Mouse (Mus musculus): ENCODE results near the gene Adgrg1. TPM values are rescaled to one million over a fixed set of nuclear protein-coding genes. Genes with fewer than 3 reads are reported as not detected.

Gene Adgrg1
- polyA plus RNA-seq, 1 experiment from 2014 or later = 140 TPM

DNA sequence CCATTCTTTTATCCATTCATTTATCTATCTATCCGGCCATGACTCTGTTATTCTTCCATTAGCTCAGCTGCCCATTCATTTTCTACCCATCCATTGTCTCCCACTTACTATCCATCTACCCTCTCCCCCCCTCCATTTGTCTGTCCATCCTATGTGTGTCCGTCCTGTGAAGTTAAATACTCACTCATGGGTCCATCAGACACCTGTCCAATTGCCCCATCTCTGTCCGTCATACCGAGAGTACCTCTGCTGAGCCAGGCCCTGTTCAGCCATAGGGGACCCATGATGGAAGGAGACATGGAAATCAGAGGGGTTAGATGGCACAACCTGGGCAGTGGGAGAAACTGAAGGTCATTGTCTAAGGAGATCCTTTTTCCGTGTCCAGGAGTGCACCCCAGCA lies 24.1 kb upstream of the Adgrg1 start:
- Histone ChIP-seq H3K4me2 (ENCODE audit: low read depth) (no peak overlapping the region), H3K4me3 (ENCODE audit: low read depth, low read length) (no peak overlapping the region), H3K27ac (ENCODE audit: low read depth, low read length) (no peak overlapping the region), H3K27me3 (ENCODE audit: control insufficient read depth, insufficient read depth, low read length) (no peaks in the 10 kb centered on the region), H3K9me3 (ENCODE audit: control insufficient read depth, low read length) (no peaks in the 10 kb centered on the region), H3K36me3 (ENCODE audit: control insufficient read depth, insufficient read depth, low read length) (no peaks in the 10 kb centered on the region), H3K9ac (ENCODE audit: low read length) (no peak overlapping the region), H3K4me1 (ENCODE audit: control insufficient read depth, insufficient read depth, low read length) (no peaks in the 10 kb centered on the region)
- 73% methylated on average over 5 of the region's 5 CpGs for WGBS
- ATAC-seq (ENCODE audit: insufficient read depth, low FRiP score, low TSS enrichment) (no peak), DNase-seq (ENCODE audit: low spot score) (no peak)

DNA sequence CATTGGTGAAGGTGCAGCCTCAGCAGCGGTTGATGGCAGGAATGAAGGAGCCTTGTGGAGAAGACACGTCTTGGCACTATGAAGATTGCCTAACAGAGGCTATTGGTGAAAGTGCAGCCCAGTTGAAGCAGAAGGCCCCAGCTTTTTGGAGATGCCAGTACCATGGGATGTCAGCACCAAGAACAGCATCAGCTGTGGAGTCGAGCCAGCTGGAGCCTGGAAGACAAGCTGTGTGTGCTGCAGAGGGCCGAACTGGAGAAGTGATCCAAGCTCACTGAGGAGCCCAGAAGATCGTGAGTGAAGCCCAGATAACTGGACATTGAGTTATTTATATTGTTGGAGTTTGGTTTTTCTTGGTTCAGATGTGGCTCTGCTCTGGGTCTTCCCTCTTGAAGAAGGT lies 22.5 kb upstream of the Adgrg1 start:
- Histone ChIP-seq H3K27me3 (ENCODE audit: control insufficient read depth, insufficient read depth, low read length) (no peaks in the 10 kb centered on the region), H3K9ac (ENCODE audit: low read length) (no peak overlapping the region), H3K4me2 (ENCODE audit: low read depth) (no peak overlapping the region), H3K4me1 (ENCODE audit: control insufficient read depth, insufficient read depth, low read length) (no peaks in the 10 kb centered on the region), H3K27ac (ENCODE audit: low read depth, low read length) (no peak overlapping the region), H3K4me3 (ENCODE audit: low read depth, low read length) (no peak overlapping the region), H3K36me3 (ENCODE audit: control insufficient read depth, insufficient read depth, low read length) (no peaks in the 10 kb centered on the region), H3K9me3 (ENCODE audit: control insufficient read depth, low read length) (no peaks in the 10 kb centered on the region)
- WGBS = 83% methylated on average over 5 of the region's 5 CpGs
- no peak for DNase-seq (ENCODE audit: low spot score)
- ATAC-seq (ENCODE audit: insufficient read depth, low FRiP score, low TSS enrichment) = no peak

DNA sequence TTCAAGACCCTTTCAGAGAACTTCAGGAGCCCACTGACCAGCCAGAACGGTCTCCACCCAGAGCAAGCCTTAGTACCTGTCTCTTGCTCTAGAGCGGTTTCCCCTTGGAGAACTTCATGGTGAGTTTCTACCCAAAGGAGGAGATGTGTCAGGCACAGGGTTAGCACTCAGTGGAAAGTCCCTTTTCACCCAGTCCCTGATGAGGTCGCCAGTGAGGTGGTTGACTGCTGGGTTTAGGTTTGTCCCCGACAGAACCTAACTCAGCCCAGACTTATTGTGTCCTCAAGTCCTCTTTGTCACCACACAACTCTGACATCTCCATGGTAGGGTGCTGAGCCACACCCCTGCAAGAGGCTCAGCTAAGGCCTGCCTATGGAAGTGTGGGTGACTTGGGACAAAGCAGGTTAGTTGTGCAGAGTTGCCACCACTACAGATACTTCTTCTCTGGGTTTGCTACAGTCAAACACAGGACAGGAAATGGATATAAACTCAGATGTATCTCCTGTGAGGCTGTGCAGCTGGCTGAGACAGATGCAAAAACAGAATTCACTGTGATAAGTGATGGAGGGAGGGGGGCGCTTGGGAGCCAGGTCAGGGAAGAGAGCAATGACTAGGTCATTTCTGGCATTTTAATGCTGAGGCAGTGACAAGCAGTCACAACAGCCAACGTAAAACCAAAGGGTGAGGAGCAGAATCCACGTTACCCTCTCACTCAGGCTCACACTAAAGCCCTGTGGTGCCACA lies 20.8 kb upstream of the Adgrg1 start:
- Histone ChIP-seq H3K27ac (ENCODE audit: low read depth, low read length) (no peak overlapping the region), H3K9me3 (ENCODE audit: control insufficient read depth, low read length) (no peaks in the 10 kb centered on the region), H3K9ac (ENCODE audit: low read length) (no peak overlapping the region), H3K4me1 (ENCODE audit: control insufficient read depth, insufficient read depth, low read length) (no peaks in the 10 kb centered on the region), H3K36me3 (ENCODE audit: control insufficient read depth, insufficient read depth, low read length) (no peaks in the 10 kb centered on the region), H3K27me3 (ENCODE audit: control insufficient read depth, insufficient read depth, low read length) (no peaks in the 10 kb centered on the region), H3K4me3 (ENCODE audit: low read depth, low read length) (no peak overlapping the region), H3K4me2 (ENCODE audit: low read depth) (no peak overlapping the region)
- no peak for ATAC-seq (ENCODE audit: insufficient read depth, low FRiP score, low TSS enrichment)
- DNase-seq (ENCODE audit: low spot score) = no peak
- WGBS = 73% methylated on average over 7 of the region's 7 CpGs

DNA sequence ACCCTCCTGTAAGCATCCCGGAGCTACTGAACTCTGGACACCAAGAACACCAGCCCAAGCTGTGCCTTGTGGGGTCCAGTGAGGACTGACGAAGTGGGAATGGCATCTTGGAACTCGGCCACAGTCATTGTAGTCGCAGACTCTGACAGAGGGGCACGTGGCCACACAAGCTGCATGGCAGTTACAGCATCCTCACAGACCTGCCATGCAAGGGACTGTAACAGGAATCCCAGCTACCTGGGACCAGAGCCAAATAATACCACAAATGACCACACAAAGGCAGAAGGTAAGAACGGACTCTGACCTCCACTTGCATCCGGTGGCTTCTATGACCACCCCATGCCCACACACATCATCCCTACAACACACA lies 20.2 kb upstream of the Adgrg1 start:
- no peak overlapping the region for H3K4me3 ChIP-seq (ENCODE audit: low read depth, low read length)
- H3K9me3 ChIP-seq (ENCODE audit: control insufficient read depth, low read length) = no peaks in the 10 kb centered on the region
- no peaks in the 10 kb centered on the region for H3K4me1 ChIP-seq (ENCODE audit: control insufficient read depth, insufficient read depth, low read length)
- no peak overlapping the region for H3K9ac ChIP-seq (ENCODE audit: low read length)
- H3K36me3 ChIP-seq (ENCODE audit: control insufficient read depth, insufficient read depth, low read length) = no peaks in the 10 kb centered on the region
- no peak overlapping the region for H3K27ac ChIP-seq (ENCODE audit: low read depth, low read length)
- no peak for DNase-seq (ENCODE audit: low spot score)
- ATAC-seq (ENCODE audit: insufficient read depth, low FRiP score, low TSS enrichment) = no peak
- 90% methylated on average over 7 of the region's 7 CpGs for WGBS
- no peaks in the 10 kb centered on the region for H3K27me3 ChIP-seq (ENCODE audit: control insufficient read depth, insufficient read depth, low read length)
- H3K4me2 ChIP-seq (ENCODE audit: low read depth) = no peak overlapping the region

DNA sequence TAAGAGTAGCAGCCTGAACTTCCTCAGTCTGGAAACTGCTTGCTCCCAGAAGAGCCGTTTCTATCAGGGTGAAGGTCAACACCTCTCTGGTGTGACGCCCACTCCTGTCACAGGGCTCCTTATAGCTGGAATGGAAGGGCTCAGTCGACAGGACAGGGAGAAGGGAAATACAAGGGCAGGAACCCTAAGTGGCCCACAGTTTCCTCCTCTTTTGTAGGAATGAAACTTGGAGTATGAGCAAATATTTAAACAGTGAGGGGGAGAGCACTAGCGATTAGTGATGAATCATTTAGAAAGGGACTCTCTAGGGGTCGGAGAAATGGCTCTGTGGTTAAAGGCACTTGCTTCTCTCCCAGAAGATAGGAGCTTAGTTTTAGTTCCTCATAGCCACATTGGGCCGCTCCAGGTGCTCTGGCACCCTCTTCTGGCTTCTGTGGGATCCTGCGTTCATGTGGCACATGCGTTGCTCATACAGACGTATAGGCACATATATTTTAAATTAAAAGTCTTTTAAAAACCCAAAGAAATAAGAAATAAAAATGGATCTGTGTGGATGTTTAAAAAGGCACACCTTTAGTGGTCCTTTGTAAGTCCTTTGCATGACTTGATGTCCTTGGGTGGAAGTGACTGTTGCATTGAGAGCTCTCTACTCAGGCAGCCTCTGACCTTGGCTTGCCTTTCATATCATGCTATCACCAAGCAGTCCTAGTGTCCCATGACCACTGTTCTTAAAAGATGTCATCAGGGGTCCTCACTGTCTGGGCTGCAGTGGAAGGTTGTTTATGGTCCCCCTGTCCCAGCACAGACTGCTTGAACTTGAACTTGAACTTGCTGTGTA lies 19.4 kb upstream of the Adgrg1 start:
- Histone ChIP-seq H3K27ac (ENCODE audit: low read depth, low read length) (no peak overlapping the region), H3K4me3 (ENCODE audit: low read depth, low read length) (no peak overlapping the region), H3K9ac (ENCODE audit: low read length) (no peak overlapping the region), H3K4me2 (ENCODE audit: low read depth) (no peak overlapping the region), H3K4me1 (ENCODE audit: control insufficient read depth, insufficient read depth, low read length) (no peaks in the 10 kb centered on the region), H3K27me3 (ENCODE audit: control insufficient read depth, insufficient read depth, low read length) (no peaks in the 10 kb centered on the region), H3K36me3 (ENCODE audit: control insufficient read depth, insufficient read depth, low read length) (no peaks in the 10 kb centered on the region), H3K9me3 (ENCODE audit: control insufficient read depth, low read length) (no peaks in the 10 kb centered on the region)
- DNase-seq (ENCODE audit: low spot score) (peak; percentile 43), ATAC-seq (ENCODE audit: insufficient read depth, low FRiP score, low TSS enrichment) (no peak)
- WGBS = 39% methylated on average over 9 of the region's 9 CpGs

DNA sequence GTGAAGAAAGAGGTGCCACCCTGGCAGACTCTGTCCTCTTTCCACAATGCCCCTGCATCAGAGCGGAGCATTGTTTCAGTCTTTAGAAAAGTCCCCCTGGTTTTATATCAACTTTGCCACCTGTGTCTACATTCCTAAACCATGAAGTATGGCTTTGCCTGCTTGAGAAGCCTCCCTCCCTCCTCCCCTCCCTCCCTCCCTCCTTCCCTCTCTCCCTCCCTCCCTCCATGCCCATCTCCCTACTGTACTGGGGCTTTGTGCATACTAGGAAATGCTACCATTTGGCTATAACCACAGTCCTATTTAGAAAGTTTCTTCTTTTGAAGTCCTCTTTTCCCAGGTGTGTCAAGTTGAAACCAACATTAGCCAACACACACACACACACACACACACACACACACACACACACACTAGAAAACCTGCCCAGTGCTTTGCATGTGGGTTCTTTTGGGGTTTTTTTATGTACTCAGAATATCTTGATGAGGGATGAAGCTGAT lies 18.4 kb upstream of the Adgrg1 start:
- H3K27ac ChIP-seq (ENCODE audit: low read depth, low read length) = no peak overlapping the region
- no peak for DNase-seq (ENCODE audit: low spot score)
- WGBS = 90% methylated on average over 1 of the region's 1 CpGs
- H3K4me1 ChIP-seq (ENCODE audit: control insufficient read depth, insufficient read depth, low read length) = no peaks in the 10 kb centered on the region
- no peak overlapping the region for H3K9ac ChIP-seq (ENCODE audit: low read length)
- ATAC-seq (ENCODE audit: insufficient read depth, low FRiP score, low TSS enrichment) = no peak
- no peaks in the 10 kb centered on the region for H3K27me3 ChIP-seq (ENCODE audit: control insufficient read depth, insufficient read depth, low read length)
- no peak overlapping the region for H3K4me3 ChIP-seq (ENCODE audit: low read depth, low read length)
- H3K9me3 ChIP-seq (ENCODE audit: control insufficient read depth, low read length) = no peaks in the 10 kb centered on the region
- no peak overlapping the region for H3K4me2 ChIP-seq (ENCODE audit: low read depth)
- H3K36me3 ChIP-seq (ENCODE audit: control insufficient read depth, insufficient read depth, low read length) = no peaks in the 10 kb centered on the region

DNA sequence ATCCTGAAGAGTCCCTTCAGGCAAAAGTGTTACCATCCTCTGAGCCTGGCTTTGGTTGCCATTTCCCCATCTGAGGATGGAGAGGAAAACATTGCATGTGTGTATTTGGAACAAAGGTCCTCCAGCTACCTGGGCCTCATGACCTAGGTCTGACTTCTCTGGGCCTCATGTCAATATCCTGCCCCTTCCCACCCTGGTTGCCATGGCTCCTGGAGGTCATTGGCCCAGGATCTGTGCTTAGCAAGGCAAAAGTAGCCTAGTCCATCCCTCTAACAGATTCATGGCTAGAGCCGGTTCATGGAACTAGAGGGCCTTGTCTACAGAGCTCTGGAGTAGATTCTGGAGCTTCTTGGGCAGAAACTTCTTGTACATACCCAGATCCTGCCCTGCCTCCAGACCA lies 12.3 kb upstream of the Adgrg1 start:
- Histone ChIP-seq H3K27me3 (ENCODE audit: control insufficient read depth, insufficient read depth, low read length) (no peaks in the 10 kb centered on the region), H3K9ac (ENCODE audit: low read length) (no peak overlapping the region), H3K9me3 (ENCODE audit: control insufficient read depth, low read length) (no peaks in the 10 kb centered on the region), H3K4me2 (ENCODE audit: low read depth) (no peak overlapping the region), H3K36me3 (ENCODE audit: control insufficient read depth, insufficient read depth, low read length) (no peaks in the 10 kb centered on the region), H3K4me1 (ENCODE audit: control insufficient read depth, insufficient read depth, low read length) (no peaks in the 10 kb centered on the region), H3K27ac (ENCODE audit: low read depth, low read length) (no peak overlapping the region), H3K4me3 (ENCODE audit: low read depth, low read length) (no peak overlapping the region)
- no peak for ATAC-seq (ENCODE audit: insufficient read depth, low FRiP score, low TSS enrichment)
- WGBS = 81% methylated on average over 1 of the region's 1 CpGs
- DNase-seq (ENCODE audit: low spot score) = no peak

DNA sequence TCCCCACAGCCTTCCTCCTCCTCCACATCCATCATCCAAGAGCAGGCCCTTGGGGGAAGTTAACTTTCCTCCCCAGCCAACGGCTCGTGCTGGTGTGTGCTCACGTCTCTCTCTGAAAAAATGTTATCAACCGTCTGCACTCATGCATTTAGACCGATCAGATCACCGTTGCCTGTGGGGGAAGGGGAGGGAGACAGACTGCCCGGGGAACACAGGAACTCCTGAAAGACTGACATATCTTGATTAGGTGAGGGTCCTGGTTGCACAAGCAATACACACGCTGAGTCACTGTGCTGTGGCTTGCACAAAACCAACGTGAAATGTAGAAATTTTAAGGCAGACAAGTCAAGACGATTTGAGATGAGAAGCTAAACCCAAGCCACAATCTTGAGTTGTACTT lies 9.7 kb upstream of the Adgrg1 start:
- no peaks in the 10 kb centered on the region for H3K9me3 ChIP-seq (ENCODE audit: control insufficient read depth, low read length)
- WGBS = 64% methylated on average over 10 of the region's 10 CpGs
- no peak overlapping the region for H3K27ac ChIP-seq (ENCODE audit: low read depth, low read length)
- H3K9ac ChIP-seq (ENCODE audit: low read length) = no peak overlapping the region
- no peaks in the 10 kb centered on the region for H3K4me1 ChIP-seq (ENCODE audit: control insufficient read depth, insufficient read depth, low read length)
- no peaks in the 10 kb centered on the region for H3K36me3 ChIP-seq (ENCODE audit: control insufficient read depth, insufficient read depth, low read length)
- ATAC-seq (ENCODE audit: insufficient read depth, low FRiP score, low TSS enrichment) = no peak
- no peak overlapping the region for H3K4me3 ChIP-seq (ENCODE audit: low read depth, low read length)
- H3K27me3 ChIP-seq (ENCODE audit: control insufficient read depth, insufficient read depth, low read length) = no peaks in the 10 kb centered on the region
- no peak overlapping the region for H3K4me2 ChIP-seq (ENCODE audit: low read depth)
- no peak for DNase-seq (ENCODE audit: low spot score)

DNA sequence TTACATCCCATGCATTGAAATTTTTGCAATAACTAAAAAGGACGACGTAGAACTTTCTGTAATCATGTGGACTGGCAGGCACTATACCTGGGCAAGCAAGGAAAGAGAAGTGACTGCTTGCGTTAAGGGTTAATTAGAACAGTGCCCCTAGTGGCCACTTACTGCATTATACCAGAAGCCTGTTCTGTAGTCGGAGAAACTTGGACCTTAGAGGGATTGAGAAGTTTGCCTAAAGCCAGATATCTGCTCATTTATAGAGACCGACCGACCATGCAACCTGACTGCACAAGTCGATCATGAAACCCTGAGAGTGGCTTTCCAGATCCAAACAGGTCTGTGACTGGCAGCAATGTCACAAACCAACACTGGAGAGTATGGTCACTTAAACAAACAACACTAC lies 8.0 kb upstream of the Adgrg1 start:
- Histone ChIP-seq H3K9me3 (ENCODE audit: control insufficient read depth, low read length) (no peaks in the 10 kb centered on the region), H3K27ac (ENCODE audit: low read depth, low read length) (no peak overlapping the region), H3K9ac (ENCODE audit: low read length) (no peak overlapping the region), H3K4me1 (ENCODE audit: control insufficient read depth, insufficient read depth, low read length) (no peaks in the 10 kb centered on the region), H3K36me3 (ENCODE audit: control insufficient read depth, insufficient read depth, low read length) (no peaks in the 10 kb centered on the region), H3K27me3 (ENCODE audit: control insufficient read depth, insufficient read depth, low read length) (no peaks in the 10 kb centered on the region), H3K4me2 (ENCODE audit: low read depth) (no peak overlapping the region), H3K4me3 (ENCODE audit: low read depth, low read length) (no peak overlapping the region)
- WGBS = 23% methylated on average over 7 of the region's 7 CpGs
- DNase-seq (ENCODE audit: low spot score) = peak; percentile 29
- ATAC-seq (ENCODE audit: insufficient read depth, low FRiP score, low TSS enrichment) = no peak

Measured in neural tube, embryonic 11.5 days (tissue).